Mouse (Mus musculus) lung, postnatal 0 days (tissue): ENCODE data around the gene Fmnl3. TPM values are rescaled to one million over a fixed set of nuclear protein-coding genes. Genes with fewer than 3 reads are reported as not detected.

Source experiments
- ATAC-seq: fragments of 200-750 bp; cut with Nextera tagmentation; 2 replicates; pipeline ENCODE4 v1.8.0; 2017; ENCODE audit warnings: moderate library complexity
- DNase-seq: peaks from one replicate; pipeline ENCODE4 v3.0.0-alpha.2; 2016; ENCODE audit warnings: low spot score
- H3K27ac ChIP-seq: fragments of 300-500 bp; sonication (generic); 2 replicates; pipeline ENCODE4 v1.5.1; 2014; ENCODE audit warnings: antibody characterized with exemption, mild to moderate bottlenecking, low read length, mixed read lengths
- H3K27me3 ChIP-seq: fragments of 300-500 bp; sonication (generic); replicated peaks from 2 replicates; pipeline ENCODE4 v1.6.1; 2014; ENCODE audit warnings: low read length, mixed read lengths; ENCODE audit not compliant: insufficient read depth
- H3K36me3 ChIP-seq: fragments of 300-500 bp; sonication (generic); 2 replicates; pipeline ENCODE4 v1.6.1; 2014; ENCODE audit warnings: low read length, mixed read lengths; ENCODE audit not compliant: insufficient read depth
- H3K4me1 ChIP-seq: fragments of 300-500 bp; sonication (generic); 2 replicates; pipeline ENCODE4 v1.6.1; 2014; ENCODE audit warnings: antibody characterized with exemption, low read depth, low read length, mixed read lengths; ENCODE audit not compliant: insufficient read depth
- H3K4me2 ChIP-seq: fragments of 300-500 bp; sonication (generic); replicated peaks from 2 replicates; pipeline ENCODE4 v1.6.1; 2014; ENCODE audit warnings: low read depth, mild to moderate bottlenecking, low read length, moderate library complexity, mixed read lengths
- H3K4me3 ChIP-seq: fragments of 300-500 bp; sonication (generic); 2 replicates; pipeline ENCODE4 v1.5.1; 2014; ENCODE audit warnings: low read depth, low read length
- H3K9ac ChIP-seq: fragments of 300-500 bp; sonication (generic); replicated peaks from 2 replicates; pipeline ENCODE4 v1.6.1; 2014; ENCODE audit warnings: low read depth, mild to moderate bottlenecking
- H3K9me3 ChIP-seq: fragments of 300-500 bp; sonication (generic); 2 replicates; pipeline ENCODE4 v1.6.1; 2016; ENCODE audit warnings: low read length, mixed read lengths
- CTCF ChIP-seq: IDR thresholded peaks from 2 replicates; pipeline ENCODE4 v1.5.1; 2016; ENCODE audit warnings: antibody characterized with exemption, mild to moderate bottlenecking
- EP300 ChIP-seq: IDR thresholded peaks from 2 replicates; pipeline ENCODE4 v1.6.1; 2016; ENCODE audit warnings: antibody characterized with exemption, mild to moderate bottlenecking, control low read depth
- WGBS: fragments of 180-500 bp; shearing (Covaris S2); extraction: QIAGEN DNeasy Blood & Tissue Kit; methylation state at CpG from one replicate; pipeline ENCODE4 v1.1.7; 2014; 5-methylcytosine and 5-hydroxymethylcytosine counted together
- polyA plus RNA-seq: library from polyadenylated mRNA; unstranded; fragments of >200 nt; fragmentation: Nextera tagmentation; extraction: Ambion mirVana; gene quantifications from 2 replicates; pipeline ENCODE4 v1.2.1, GENCODE M21; 2015

Fmnl3 gene
- polyA plus RNA-seq = 25.8 and 30.7 TPM in 2 replicates

GRCm38 (mm10) chr15:99370259-99370691 lies at the start of gene Fmnl3:
Gene Fmnl3 (minus strand): TSS chr15:99370482.
- H3K4me2 ChIP-seq = peak within 1 kb of the TSS; percentile 88
- 0 out of 2 replicates have a peak, but pooled peaks cover 3% of the 10 kb centered on the region for H3K4me1 ChIP-seq
- DNase-seq (peak; percentile 94), ATAC-seq (peak; percentile 96)
- peak within 1 kb of the TSS; percentile 90 for H3K27ac ChIP-seq
- no peaks in the 10 kb centered on the region for H3K9me3 ChIP-seq
- under 1% methylated on average over 33 of the region's 48 CpGs for WGBS
- H3K9ac ChIP-seq = peak within 1 kb of the TSS; percentile 81
- H3K27me3 ChIP-seq = no peaks in the 10 kb centered on the region
- H3K36me3 ChIP-seq = no peaks in the 10 kb centered on the region
- TF ChIP-seq EP300 (no peak), CTCF (peak; percentile 96)
- peak within 1 kb of the TSS; percentile 94 for H3K4me3 ChIP-seq

GRCm38 (mm10) chr15:99417692-99418271 lies 47.5 kb upstream of the Fmnl3 start:
- H3K4me2 ChIP-seq = no peak overlapping the region

GRCm38 (mm10) chr15:99416957-99417356 lies 46.7 kb upstream of the Fmnl3 start:
- WGBS = 26% methylated on average over 4 of the region's 4 CpGs
- no peak overlapping the region for H3K9ac ChIP-seq
- H3K4me3 ChIP-seq = no peak overlapping the region
- ATAC-seq = no peak
- no peak overlapping the region for H3K27ac ChIP-seq
- no peaks in the 10 kb centered on the region for H3K36me3 ChIP-seq
- peak overlapping the region; percentile 32; the same call in 1 of the 2 replicates for H3K4me2 ChIP-seq
- peak; percentile 38 for DNase-seq
- TF ChIP-seq EP300 (no peak), CTCF (no peak)
- H3K9me3 ChIP-seq = no peaks in the 10 kb centered on the region
- H3K27me3 ChIP-seq = no peaks in the 10 kb centered on the region
- peaks cover 11% of the 10 kb centered on the region for H3K4me1 ChIP-seq

More at GRCm38 (mm10) chr15:99417692-99418271, 47.5 kb upstream of the Fmnl3 start:
- Histone ChIP-seq H3K27ac (peak overlapping the region; percentile 54), H3K4me3 (no peak overlapping the region), H3K9me3 (no peaks in the 10 kb centered on the region), H3K4me1 (peaks cover 11% of the 10 kb centered on the region), H3K27me3 (no peaks in the 10 kb centered on the region), H3K9ac (no peak overlapping the region), H3K36me3 (no peaks in the 10 kb centered on the region)
- ATAC-seq (peak; percentile 61), DNase-seq (peak; percentile 63)
- TF ChIP-seq EP300 = peak; percentile 33
- TF ChIP-seq CTCF = no peak
- 20% methylated on average over 17 of the region's 17 CpGs for WGBS

- Histone ChIP-seq H3K4me2 (peak overlapping the region; percentile 32; the same call in 1 of the 2 replicates), H3K36me3 (no peaks in the 10 kb centered on the region), H3K4me1 (peaks cover 7% of the 10 kb centered on the region), H3K9ac (no peak overlapping the region), H3K9me3 (no peaks in the 10 kb centered on the region), H3K27ac (no peak overlapping the region), H3K27me3 (no peaks in the 10 kb centered on the region), H3K4me3 (no peak overlapping the region)
- no peak for ATAC-seq
- TF ChIP-seq EP300 (peak; percentile 59; the same call in 1 of the 2 replicates), CTCF (peak; percentile 100)
- 12% methylated on average over 13 of the region's 13 CpGs for WGBS
- peak; percentile 92 for DNase-seq
Measured at GRCm38 (mm10) chr15:99416348-99416882, 46.1 kb upstream of the Fmnl3 start.

- H3K4me2 ChIP-seq = no peak overlapping the region; the same call in 1 of the 2 replicates
- no peak overlapping the region for H3K27ac ChIP-seq
- H3K9me3 ChIP-seq = no peaks in the 10 kb centered on the region
- no peak overlapping the region for H3K4me3 ChIP-seq
- TF ChIP-seq EP300 (no peak), CTCF (peak; percentile 74)
- H3K4me1 ChIP-seq = peaks cover 2% of the 10 kb centered on the region
- H3K36me3 ChIP-seq = no peaks in the 10 kb centered on the region
- no peaks in the 10 kb centered on the region for H3K27me3 ChIP-seq
- DNase-seq (peak; percentile 45), ATAC-seq (no peak)
- no peak overlapping the region for H3K9ac ChIP-seq
- WGBS = 22% methylated on average over 2 of the region's 2 CpGs
Measured at GRCm38 (mm10) chr15:99415793-99416192, 45.5 kb upstream of the Fmnl3 start.

GRCm38 (mm10) chr15:99411747-99412146 lies 41.5 kb upstream of the Fmnl3 start:
- no peak overlapping the region for H3K27ac ChIP-seq
- WGBS = 61% methylated on average over 14 of the region's 14 CpGs
- no peak overlapping the region for H3K9ac ChIP-seq
- H3K9me3 ChIP-seq = no peaks in the 10 kb centered on the region
- ATAC-seq (no peak), DNase-seq (peak; percentile 39)
- H3K4me2 ChIP-seq = no peak overlapping the region
- peak; percentile 41 for TF ChIP-seq CTCF
- no peak for TF ChIP-seq EP300
- no peak overlapping the region for H3K4me3 ChIP-seq
- no peaks in the 10 kb centered on the region for H3K27me3 ChIP-seq
- peaks cover 28% of the 10 kb centered on the region for H3K36me3 ChIP-seq
- H3K4me1 ChIP-seq = no peaks in the 10 kb centered on the region
